Mouse (Mus musculus): Measurements from ENCODE around the gene Psip1.

GRCm38 (mm10) chr4:83511083-83511482, 24.8 kb upstream of the Psip1 start:
- no peak for TF ChIP-seq POLR2A (IDR thresholded peaks at IDR 0.05; ENCODE audit: insufficient read length, low read depth)
- no peak for TF ChIP-seq USF1 (IDR thresholded peaks at IDR 0.05; ENCODE audit: low read depth)
- no peak for TF ChIP-seq E2F4 (IDR thresholded peaks at IDR 0.05; ENCODE audit: insufficient read depth)
- no peak for TF ChIP-seq REST (IDR thresholded peaks at IDR 0.05; ENCODE audit: insufficient read depth, insufficient read length)
- TF ChIP-seq TCF3 (IDR thresholded peaks at IDR 0.05; ENCODE audit: insufficient read length, low read depth): no peak
- TF ChIP-seq TCF12 (IDR thresholded peaks at IDR 0.05; ENCODE audit: insufficient read depth, poor library complexity, severe bottlenecking): no peak
- no peak for TF ChIP-seq POLR2AphosphoS2 (IDR thresholded peaks at IDR 0.05; ENCODE audit: insufficient read length, low read depth)
- TF ChIP-seq MAX (IDR thresholded peaks at IDR 0.05; ENCODE audit: low read depth): no peak
- no peak for TF ChIP-seq CEBPB (IDR thresholded peaks at IDR 0.05; ENCODE audit: insufficient read depth, poor library complexity, severe bottlenecking)
- no peak for TF ChIP-seq SRF (IDR thresholded peaks at IDR 0.05; ENCODE audit: control insufficient read depth, insufficient read length, low read depth)
- TF ChIP-seq MYOD1 (IDR thresholded peaks at IDR 0.05; ENCODE audit: control insufficient read depth in 1 of 3, insufficient read length in 2 of 3, low read depth in 2 of 3): no peak
- no peak for TF ChIP-seq MYOG (IDR thresholded peaks at IDR 0.05; ENCODE audit: control insufficient read depth in 1 of 3, insufficient read depth in 1 of 3, insufficient read length in 2 of 3, low read depth in 2 of 3)

Data from myocyte (in vitro differentiated cells).